Mouse (Mus musculus) stomach, postnatal 0 days (tissue): ENCODE results near the gene Clip4.

Experiments used
- CTCF ChIP-seq: IDR thresholded peaks from 2 replicates; pipeline ENCODE4 v1.5.1; 2016; ENCODE audit warnings: antibody characterized with exemption, low read depth, mild to moderate bottlenecking, moderate library complexity
- EP300 ChIP-seq: optimal IDR thresholded peaks from 2 replicates; pipeline ENCODE3; 2016; ENCODE audit warnings: antibody characterized with exemption

- TF ChIP-seq CTCF (no peak), EP300 (no peak)
Observed at GRCm38 (mm10) chr17:71746114-71746513, 22.2 kb upstream of the Clip4 start.
